Mouse (Mus musculus) forebrain, embryonic 16.5 days (tissue): ENCODE measurements around the gene Oxnad1. TPM values are rescaled to one million over a fixed set of nuclear protein-coding genes. Genes with fewer than 3 reads are reported as not detected.

Experiments
- ATAC-seq: fragments of 200-750 bp; cut with Nextera tagmentation; 2 replicates; pipeline ENCODE4 v1.8.0; 2017; ENCODE audit warnings: mild to moderate bottlenecking, moderate library complexity
- H3K27ac ChIP-seq: fragments of 300-500 bp; sonication (generic); 2 replicates; pipeline ENCODE4 v1.5.1; 2014; ENCODE audit warnings: low read length, control low read depth
- H3K27me3 ChIP-seq: fragments of 300-500 bp; sonication (generic); replicated peaks from 2 replicates; pipeline ENCODE4 v1.6.1; 2014; ENCODE audit warnings: low read length; ENCODE audit not compliant: control insufficient read depth, insufficient read depth
- H3K36me3 ChIP-seq: fragments of 300-500 bp; sonication (generic); 2 replicates; pipeline ENCODE4 v1.6.1; 2014; ENCODE audit not compliant: control insufficient read depth, insufficient read depth
- H3K4me1 ChIP-seq: fragments of 300-500 bp; sonication (generic); replicated peaks from 2 replicates; pipeline ENCODE4 v1.6.1; 2014; ENCODE audit warnings: low read length; ENCODE audit not compliant: control insufficient read depth, insufficient read depth
- H3K4me2 ChIP-seq: fragments of 300-500 bp; sonication (generic); 2 replicates; pipeline ENCODE4 v1.6.1; 2014; ENCODE audit warnings: mild to moderate bottlenecking, low read length, control low read depth
- H3K4me3 ChIP-seq: fragments of 300-500 bp; sonication (generic); replicated peaks from 2 replicates; pipeline ENCODE4 v1.5.1; 2014; ENCODE audit warnings: mild to moderate bottlenecking, low read length, control low read depth
- H3K9ac ChIP-seq: fragments of 300-500 bp; sonication (generic); replicated peaks from 2 replicates; pipeline ENCODE4 v1.6.1; 2014; ENCODE audit warnings: low read depth, low read length, control low read depth
- H3K9me3 ChIP-seq: fragments of 300-500 bp; sonication (generic); 2 replicates; pipeline ENCODE4 v1.6.1; 2016; ENCODE audit warnings: low read length; ENCODE audit not compliant: control insufficient read depth
- WGBS: fragments of 180-500 bp; shearing (Covaris S2); extraction: QIAGEN DNeasy Blood & Tissue Kit; methylation state at CpG from one replicate; pipeline ENCODE4 v1.1.7; 2014; 5-methylcytosine and 5-hydroxymethylcytosine counted together
- polyA plus RNA-seq: library from polyadenylated mRNA; unstranded; fragments of >200 nt; fragmentation: Nextera tagmentation; extraction: Ambion mirVana; gene quantifications from 2 replicates; pipeline ENCODE4 v1.2.1, GENCODE M21; 2015

Oxnad1 gene
- polyA plus RNA-seq, 1 experiment from 2014 or later, result 22.6 TPM

DNA sequence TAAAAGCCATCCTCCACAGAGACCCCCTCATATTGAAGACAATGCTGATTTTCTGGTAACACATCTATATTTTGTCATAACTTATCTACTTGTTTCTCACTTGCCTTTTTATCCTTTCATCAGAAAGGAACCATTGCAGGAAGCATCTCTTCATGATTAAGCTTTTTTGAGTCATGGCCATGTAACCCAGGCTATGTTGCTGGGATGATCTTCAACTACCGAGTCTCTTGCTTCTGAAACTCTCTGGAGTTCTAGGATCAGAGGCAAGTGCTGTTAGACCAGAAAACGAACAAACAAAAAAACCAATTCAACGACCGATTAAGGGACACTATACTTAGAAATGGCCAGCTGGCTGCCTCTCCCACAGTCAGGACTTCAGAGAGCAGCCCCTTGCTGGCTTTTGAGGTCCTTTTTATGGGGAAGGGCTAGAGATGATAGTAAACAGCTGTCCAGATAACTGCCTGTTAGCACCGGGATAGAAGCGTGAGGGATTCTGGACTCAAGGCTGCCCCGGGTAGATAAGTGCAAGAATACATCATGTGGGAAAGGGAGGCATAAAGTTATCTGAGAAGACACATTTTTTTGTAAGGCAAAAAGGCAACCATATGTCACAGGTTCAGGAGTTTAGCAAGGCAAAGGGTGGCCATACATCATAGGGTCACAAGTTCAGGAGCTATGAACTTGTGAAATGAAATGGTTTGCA, 60.8 kb downstream of the Oxnad1 start:
- no peak overlapping the region for H3K27ac ChIP-seq
- no peaks in the 10 kb centered on the region for H3K27me3 ChIP-seq
- no peak overlapping the region for H3K4me2 ChIP-seq
- no peak overlapping the region for H3K9ac ChIP-seq
- no peaks in the 10 kb centered on the region for H3K4me1 ChIP-seq
- H3K36me3 ChIP-seq, result no peaks in the 10 kb centered on the region
- no peak overlapping the region for H3K4me3 ChIP-seq
- WGBS, result 91% methylated on average over 7 of the region's 7 CpGs
- ATAC-seq, result no peak
- H3K9me3 ChIP-seq, result peaks cover 9% of the 10 kb centered on the region; the same call in 1 of the 2 replicates

DNA sequence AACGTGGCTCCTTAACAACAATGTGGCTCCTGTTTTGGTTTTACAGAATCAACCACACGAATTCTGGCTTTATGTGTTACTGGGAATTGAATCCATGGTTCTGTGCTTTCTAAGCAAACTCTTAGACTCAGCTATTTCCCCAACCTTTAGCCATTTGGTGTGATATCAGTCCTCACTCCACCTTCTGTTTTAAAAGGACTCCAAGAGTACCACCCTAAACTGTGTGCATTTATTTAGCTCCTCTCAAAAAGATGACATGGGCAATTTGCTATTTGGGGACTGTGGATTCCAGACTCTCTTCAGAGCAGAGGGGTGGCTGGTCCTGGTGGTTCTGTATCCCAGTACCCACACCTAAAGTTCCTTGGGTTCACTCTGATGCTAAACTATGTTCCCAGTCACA, 61.4 kb downstream of the Oxnad1 start:
- Histone ChIP-seq H3K4me3 (no peak overlapping the region), H3K9ac (no peak overlapping the region), H3K27me3 (no peaks in the 10 kb centered on the region), H3K27ac (no peak overlapping the region), H3K4me2 (no peak overlapping the region), H3K36me3 (no peaks in the 10 kb centered on the region), H3K4me1 (no peaks in the 10 kb centered on the region), H3K9me3 (peaks cover 9% of the 10 kb centered on the region; the same call in 1 of the 2 replicates)
- 65% methylated on average over 2 of the region's 2 CpGs for WGBS
- no peak for ATAC-seq

DNA sequence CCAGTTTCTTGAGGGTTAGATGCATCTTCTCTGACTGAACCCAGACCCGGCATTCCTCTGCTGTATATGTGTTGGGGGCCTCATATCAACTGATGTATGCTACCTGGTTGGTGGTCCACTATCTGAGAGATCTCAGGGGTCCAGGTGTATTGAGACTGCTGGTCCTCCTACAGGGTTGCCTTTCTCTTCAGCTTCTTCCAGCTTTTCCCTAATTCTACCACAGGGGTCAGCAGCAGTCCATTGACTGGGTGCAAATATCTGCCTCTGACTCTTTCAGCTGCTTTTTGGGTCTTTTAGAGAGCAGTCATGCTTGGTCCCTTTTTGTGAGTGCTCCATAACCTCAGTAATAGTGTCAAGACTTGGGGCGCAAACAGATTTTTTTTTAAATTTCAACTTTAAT, 65.7 kb downstream of the Oxnad1 start:
- 91% methylated on average over 2 of the region's 2 CpGs for WGBS
- Histone ChIP-seq H3K27me3 (no peaks in the 10 kb centered on the region), H3K4me1 (no peaks in the 10 kb centered on the region), H3K36me3 (no peaks in the 10 kb centered on the region), H3K9ac (no peak overlapping the region), H3K9me3 (peaks cover 9% of the 10 kb centered on the region; the same call in 1 of the 2 replicates), H3K4me2 (no peak overlapping the region), H3K4me3 (no peak overlapping the region), H3K27ac (no peak overlapping the region)
- ATAC-seq, result no peak

DNA sequence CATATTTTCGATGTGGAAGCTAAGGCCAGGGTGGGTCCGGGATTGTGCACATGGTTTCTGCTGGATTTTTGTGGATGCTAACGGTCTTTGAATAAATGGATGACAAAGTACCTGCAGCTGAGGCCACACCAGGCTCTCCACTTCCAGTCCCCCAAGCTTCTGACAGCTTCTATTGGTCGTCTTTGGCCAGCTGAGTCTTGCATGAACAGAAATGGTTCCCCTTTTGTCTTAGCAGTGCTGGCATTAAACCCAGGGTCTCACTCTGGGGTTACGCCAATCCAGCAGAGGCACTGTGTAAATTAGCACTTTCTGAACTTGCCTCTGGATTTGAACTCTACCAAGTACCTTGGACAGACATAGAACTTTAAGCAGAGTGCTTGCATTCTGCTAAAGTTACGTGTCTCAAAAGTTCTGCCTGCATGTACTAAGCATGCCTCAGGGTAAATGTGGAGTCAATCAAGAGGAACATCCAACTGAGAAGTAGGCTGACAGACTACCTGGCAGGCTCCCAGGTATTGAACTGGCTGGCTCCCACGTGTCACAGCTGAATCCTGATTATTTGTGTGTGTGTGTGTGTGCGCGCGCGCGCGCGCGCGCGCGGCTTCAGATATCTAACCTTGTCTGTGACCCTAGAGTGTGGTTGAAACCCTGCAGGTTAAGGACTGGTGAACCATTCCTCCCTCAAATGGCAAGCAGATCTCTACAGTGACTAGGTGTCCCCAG, 67.2 kb downstream of the Oxnad1 start:
- Histone ChIP-seq H3K4me2 (no peak overlapping the region), H3K9ac (no peak overlapping the region), H3K27ac (no peak overlapping the region), H3K27me3 (no peaks in the 10 kb centered on the region), H3K36me3 (no peaks in the 10 kb centered on the region), H3K9me3 (0 out of 2 replicates have a peak, but pooled peaks cover 2% of the 10 kb centered on the region), H3K4me1 (no peaks in the 10 kb centered on the region), H3K4me3 (no peak overlapping the region)
- no peak for ATAC-seq
- 87% methylated on average over 18 of the region's 18 CpGs for WGBS

Other genes starting within 250 kb of the Oxnad1 start
- 0.33 and 0.50 TPM in 2 replicates for gene Galnt15, start 56.4 kb upstream of the Oxnad1 start, polyA plus RNA-seq
- gene Dph3, start 355 bp downstream of the Oxnad1 start, polyA plus RNA-seq, result 71.8 and 74.8 TPM in 2 replicates
- not detected in 2 replicates for gene Msmb, start 56.6 kb downstream of the Oxnad1 start, polyA plus RNA-seq
- 115 and 132 TPM in 2 replicates for gene Ncoa4, start 74.5 kb downstream of the Oxnad1 start, polyA plus RNA-seq
- gene Timm23, start 116.5 kb downstream of the Oxnad1 start, polyA plus RNA-seq, result 221 and 229 TPM in 2 replicates
- gene Parg, start 116.6 kb downstream of the Oxnad1 start, polyA plus RNA-seq, result 40.7 and 44.2 TPM in 2 replicates
- gene Ogdhl, start 236.6 kb downstream of the Oxnad1 start, polyA plus RNA-seq, result 25.2 and 29.6 TPM in 2 replicates